Comparison of ENCODE assay signal across 1 mouse cellular context in the genomic region with DNA sequence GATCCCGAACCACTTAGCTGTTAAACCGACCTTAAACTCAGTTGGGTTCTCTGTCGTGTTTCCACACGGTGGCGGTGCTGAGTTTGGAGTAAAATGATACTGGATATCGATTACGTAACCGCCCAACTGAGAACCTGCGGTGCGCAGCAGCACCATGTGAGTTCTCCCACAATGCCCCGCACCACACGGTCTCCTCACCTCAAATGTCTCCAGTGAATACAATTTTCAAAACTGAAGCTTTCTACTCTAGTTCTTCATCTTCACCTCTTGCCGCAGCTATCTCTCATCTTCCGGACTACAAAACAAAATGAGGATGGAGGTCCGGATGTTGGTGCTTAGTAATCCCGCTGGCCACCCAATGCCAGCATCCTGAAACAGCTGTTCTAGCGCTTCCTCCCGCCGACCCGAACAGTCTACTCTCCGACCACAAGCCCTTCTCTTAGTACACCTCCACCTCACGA.
TF ChIP-seq lines count a peak whose summit lies in the region.

No protein-coding gene starts in this region.

TF ChIP-seq in myocyte, 11 proteins besides CTCF, POLR2A, EP300 and RAD21 (continued from another document):
- TF ChIP-seq TCF3 (IDR thresholded peaks at IDR 0.05; ENCODE audit: insufficient read length, low read depth) (no peak), USF1 (IDR thresholded peaks at IDR 0.05; ENCODE audit: low read depth) (no peak), TCF12 (IDR thresholded peaks at IDR 0.05; ENCODE audit: insufficient read depth, poor library complexity, severe bottlenecking) (no peak)
